Mouse (Mus musculus): ENCODE measurements around the gene Il6.
"Not testable (repeated sequence)": the region's sequence is repeated elsewhere in the genome, so short reads cannot be mapped to it uniquely, and the experiment has no call there.

The Il6 gene

DNA sequence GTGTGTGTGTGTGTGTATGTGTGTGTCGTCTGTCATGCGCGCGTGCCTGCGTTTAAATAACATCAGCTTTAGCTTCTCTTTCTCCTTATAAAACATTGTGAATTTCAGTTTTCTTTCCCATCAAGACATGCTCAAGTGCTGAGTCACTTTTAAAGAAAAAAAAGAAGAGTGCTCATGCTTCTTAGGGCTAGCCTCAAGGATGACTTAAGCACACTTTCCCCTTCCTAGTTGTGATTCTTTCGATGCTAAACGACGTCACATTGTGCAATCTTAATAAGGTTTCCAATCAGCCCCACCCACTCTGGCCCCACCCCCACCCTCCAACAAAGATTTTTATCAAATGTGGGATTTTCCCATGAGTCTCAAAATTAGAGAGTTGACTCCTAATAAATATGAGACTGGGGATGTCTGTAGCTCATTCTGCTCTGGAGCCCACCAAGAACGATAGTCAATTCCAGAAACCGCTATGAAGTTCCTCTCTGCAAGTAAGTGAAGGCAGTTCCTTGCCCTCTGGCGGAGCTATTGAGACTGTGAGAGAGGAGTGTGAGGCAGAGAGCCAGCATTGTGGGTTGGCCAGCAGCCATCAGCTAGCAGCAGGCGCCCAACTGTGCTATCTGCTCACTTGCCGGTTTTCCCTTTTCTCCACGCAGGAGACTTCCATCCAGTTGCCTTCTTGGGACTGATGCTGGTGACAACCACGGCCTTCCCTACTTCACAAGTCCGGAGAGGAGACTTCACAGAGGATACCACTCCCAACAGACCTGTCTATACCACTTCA is at the start of gene Il6:
Gene Il6 (plus strand): TSS at position 389 of the 778 bp plus-strand sequence.
- no peak for DNase-seq (ENCODE audit: low read depth in 2 of 2, low spot score in 2 of 2)

DNA sequence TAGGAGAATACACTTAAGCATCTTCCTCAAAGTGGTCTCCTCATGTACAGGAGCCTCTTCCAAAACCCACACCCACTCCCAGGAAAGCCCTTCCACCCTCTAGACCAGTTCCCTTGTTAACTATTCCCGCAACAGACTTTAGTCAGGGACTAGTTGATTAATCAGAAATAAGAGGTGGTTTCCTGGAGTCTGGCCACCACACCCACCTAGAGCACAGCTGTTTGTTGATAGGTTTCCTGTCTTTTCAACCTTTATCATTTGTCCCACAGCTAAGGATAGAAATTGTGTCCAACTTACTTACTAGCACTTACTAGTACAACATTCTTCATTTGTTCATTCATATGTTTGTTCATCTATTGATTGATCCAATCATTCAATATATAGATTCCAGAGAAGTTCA is 49.4 kb upstream of the Il6 start:
- DNase-seq (ENCODE audit: low read depth in 2 of 2, low spot score in 2 of 2): no peak

DNA sequence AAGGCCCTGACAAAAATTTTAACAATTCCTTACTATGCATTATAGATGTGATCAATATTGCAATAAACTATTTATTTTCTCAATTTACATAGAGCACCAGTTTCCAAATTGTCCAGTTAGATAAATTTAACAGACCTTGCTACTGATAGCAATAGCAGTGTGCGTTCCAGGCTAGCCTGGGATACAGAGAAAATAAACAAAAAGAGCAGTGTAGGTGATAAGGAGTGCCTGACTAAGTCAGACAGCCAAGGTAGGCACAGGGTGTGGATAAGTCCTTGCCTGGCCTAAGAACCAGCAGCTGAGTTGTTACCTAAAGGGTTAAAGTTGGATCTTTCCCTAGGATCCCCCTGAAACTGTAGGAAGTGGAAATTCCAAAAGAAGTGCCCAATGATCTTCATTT is 42.7 kb upstream of the Il6 start:
- no peak for DNase-seq (ENCODE audit: low read depth in 2 of 2, low spot score in 2 of 2)

DNA sequence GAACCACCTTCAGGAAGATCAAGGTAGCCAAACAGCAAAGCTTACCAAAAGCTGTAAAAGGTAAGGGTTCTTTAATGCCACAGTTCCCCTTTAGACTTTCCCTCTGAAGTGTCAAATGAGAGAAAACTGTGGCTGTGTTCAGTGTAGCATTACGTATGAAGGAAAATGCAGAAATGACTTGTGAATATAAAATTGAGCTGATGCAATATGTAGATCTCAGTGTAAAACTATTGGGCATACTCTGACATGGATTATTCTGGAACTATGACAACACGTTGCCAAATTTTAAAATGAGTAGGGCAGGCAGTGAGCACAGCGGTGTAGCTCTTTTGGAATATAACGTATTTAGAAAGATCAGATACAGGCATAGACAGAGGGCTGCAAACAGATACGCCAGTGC is 40.1 kb upstream of the Il6 start:
- DNase-seq (ENCODE audit: low read depth in 2 of 2, low spot score in 2 of 2): no peak

DNA sequence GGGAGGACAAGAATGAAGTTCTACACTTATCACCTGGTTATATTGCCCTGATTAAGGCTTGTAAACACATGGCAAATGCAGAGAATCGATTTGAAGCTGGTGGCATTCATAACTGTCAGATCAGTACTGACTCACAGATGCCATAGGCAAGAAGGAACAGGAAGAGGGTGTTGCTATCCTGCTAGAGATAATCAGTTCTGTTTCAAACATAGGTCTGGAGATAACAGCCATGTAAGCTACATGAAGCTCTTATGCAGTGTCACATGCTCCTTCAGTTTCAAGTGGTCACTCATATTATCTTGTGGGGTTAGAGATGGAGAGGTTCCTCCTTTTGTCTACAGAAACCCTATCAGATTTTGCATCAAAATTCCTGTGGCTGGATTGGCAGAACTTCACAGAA is 39.4 kb upstream of the Il6 start:
- no peak for DNase-seq (ENCODE audit: low read depth in 2 of 2, low spot score in 2 of 2)

DNA sequence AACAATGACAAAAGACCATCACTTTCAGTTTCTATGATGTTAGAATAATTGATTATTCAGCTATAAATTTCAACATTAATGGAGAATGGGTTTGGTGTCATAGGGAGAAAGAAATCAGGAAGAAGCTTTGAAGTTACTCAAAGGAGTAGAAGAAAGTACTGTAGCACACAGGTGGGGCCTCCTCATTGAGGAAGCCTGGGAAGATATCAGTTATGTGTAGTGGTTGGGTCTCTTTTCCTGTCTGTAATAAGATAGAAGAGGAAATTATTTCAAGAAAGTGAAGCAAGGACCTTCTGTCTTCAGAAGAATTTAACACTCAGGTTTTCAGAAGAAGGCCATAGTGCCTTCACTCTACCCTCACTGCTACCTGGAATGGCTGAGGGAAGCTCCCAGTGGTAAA is 38.8 kb upstream of the Il6 start:
- no peak for DNase-seq (ENCODE audit: low read depth in 2 of 2, low spot score in 2 of 2)

DNA sequence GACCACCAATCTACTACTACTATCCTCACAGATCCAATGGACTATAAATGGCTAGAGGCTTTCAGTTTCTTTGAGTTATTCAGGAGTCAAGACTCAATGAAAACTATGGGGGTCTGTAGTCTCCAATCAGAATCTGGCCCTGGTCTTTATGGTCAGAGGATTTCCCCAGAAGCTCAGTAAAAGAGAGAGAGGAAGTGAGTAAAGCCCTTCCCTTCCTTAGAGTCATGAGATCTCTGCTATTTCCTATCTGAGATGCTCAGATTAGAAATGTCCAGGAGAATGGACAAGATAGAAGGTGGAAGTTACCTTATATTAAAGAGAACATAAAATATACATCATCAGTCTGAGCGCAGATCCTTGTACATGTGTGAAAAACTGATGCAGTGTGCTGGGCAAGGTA is 19.3 kb upstream of the Il6 start:
- DNase-seq (ENCODE audit: low read depth in 2 of 2, low spot score in 2 of 2): no peak

DNA sequence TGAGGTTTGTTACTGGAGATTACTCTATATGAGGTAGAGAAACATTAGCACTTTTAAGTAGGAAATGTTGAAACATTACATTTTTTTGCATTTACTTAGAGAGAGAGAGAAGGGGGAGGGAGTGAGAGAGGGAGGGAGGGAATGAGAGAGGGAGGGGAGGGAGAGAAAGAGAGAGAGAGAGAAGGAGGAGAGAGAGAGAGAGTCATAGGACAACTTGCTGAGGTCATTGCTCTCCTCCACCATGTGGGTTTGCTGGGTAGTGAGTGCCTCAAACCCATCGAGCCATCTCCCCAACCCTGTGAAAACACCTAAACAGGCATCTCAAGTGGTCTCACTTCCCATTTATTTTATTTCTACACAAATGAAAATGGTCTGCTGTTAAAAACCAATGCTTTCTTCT is 18.6 kb upstream of the Il6 start:
- no peak for DNase-seq (ENCODE audit: low read depth in 2 of 2, low spot score in 2 of 2)

DNA sequence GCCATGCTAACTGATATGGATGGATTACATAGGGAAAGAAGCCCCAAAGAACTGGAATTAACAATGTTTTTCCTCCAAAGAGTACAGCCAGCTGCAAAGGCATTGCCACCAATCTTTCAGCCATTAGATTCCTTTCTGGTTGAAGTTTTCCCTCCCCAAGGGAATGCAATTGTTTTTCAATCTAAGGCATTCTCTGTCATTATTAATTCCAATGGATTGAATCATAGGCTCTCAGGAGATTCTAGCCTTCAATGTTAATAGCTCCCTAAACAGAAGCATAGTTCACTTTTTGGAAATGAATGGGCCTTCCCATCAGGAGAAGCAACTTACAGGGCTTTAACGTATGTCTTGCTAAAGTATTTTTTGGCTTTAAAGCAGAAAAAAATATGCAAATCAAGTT is 15.6 kb upstream of the Il6 start:
- no peak for DNase-seq (ENCODE audit: low read depth in 2 of 2, low spot score in 2 of 2)

DNA sequence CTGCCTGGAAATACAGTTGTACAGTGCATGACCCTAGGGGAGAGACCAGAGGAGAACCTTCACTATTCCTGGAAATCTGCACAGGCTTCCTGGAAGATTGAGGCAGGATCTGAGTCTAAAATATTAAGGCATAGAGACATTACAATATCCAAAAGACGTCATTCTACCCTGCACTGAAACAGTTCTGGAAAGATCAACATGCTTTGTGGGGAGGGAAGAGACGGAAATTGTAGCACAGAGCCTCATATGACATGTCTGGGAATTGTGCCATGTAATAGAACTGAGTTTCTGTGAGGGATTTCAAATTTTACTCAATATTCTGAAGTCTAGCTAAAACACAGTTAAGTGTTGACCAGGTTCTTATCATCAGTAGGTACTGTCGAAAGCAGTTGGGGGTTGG is 12.0 kb upstream of the Il6 start:
- no peak for DNase-seq (ENCODE audit: low read depth in 2 of 2, low spot score in 2 of 2)

DNA sequence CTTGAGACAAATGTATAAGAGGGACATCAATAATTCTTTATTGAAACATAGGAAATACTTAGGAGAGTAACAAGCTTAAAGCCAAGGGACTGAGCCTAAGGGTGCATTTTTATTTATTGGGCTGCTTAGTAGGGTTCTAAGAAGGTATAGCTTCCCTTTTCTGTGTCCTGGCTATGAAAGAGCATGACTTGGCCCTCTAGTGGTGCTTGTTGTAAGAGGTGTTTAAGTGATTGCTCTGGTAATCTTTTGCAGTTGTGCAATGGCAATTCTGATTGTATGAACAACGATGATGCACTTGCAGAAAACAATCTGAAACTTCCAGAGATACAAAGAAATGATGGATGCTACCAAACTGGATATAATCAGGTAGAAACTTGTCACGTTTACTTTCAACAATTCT is 1.7 kb downstream of the Il6 start:
- peak in 1 of 2 experiments; percentile 0 for DNase-seq (ENCODE audit: low read depth in 2 of 2, low spot score in 2 of 2)

DNA sequence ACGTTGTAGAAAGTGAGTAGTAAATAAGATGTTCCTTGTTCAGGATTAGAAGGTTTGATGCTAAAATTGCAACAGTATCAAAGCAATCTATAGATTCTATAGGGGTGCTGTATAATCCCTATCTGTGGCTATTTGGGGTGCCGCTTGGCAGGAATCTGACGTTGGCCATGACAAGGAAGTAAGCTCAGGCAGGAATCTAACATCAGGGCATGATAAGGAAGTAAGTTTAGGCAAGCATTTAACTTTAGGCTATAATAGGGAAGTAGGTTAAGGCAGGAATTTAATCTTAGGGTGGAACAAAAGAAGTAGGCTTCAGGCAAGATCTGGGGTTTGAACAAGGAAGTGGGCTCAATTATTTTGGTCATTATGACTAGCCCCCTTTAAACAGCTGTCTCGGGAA is 22.9 kb downstream of the Il6 start:
- DNase-seq (ENCODE audit: low read depth in 2 of 2, low spot score in 2 of 2): not testable (repeated sequence)

DNA sequence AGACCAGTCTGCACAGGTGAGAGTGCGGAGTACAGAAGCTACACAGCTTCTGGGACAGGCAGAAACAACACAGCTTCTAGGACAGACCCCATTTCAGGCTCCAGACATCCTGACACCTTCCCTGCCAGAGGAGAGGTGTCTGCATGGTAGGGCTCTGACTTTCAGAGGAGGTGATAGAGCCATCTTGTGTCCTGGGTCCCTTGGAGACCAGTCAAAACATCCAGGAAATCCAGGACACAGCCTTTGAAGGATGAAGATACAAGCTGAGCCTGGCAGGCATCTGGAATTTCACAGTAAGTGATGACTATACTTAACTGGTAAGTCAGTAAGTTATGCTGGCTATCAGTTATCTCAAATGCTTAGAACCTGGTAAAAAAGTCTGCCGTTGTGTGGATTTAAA is 24.2 kb downstream of the Il6 start:
- not testable (repeated sequence) for DNase-seq (ENCODE audit: low read depth in 2 of 2, low spot score in 2 of 2)

DNA sequence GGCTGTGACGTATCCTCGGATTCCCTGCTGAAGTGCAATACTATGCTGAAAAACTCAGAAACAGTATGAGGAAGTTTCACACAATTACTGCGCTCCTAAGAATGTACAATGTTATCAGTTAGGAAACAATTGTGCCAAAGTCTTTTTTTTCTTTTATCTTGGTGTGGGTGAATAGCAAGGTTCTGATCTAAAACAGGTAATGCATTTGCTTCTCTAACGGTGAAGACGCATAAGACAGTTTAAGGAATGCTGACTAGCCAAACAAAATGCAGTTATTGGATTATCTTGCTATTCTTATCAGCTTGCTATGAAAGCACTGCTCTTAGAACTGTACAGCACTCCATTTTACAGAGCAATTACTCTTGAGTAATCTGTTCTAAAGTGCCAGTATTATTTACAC is 26.4 kb downstream of the Il6 start:
- not testable (repeated sequence) for DNase-seq (ENCODE audit: low read depth in 2 of 2, low spot score in 2 of 2)

DNA sequence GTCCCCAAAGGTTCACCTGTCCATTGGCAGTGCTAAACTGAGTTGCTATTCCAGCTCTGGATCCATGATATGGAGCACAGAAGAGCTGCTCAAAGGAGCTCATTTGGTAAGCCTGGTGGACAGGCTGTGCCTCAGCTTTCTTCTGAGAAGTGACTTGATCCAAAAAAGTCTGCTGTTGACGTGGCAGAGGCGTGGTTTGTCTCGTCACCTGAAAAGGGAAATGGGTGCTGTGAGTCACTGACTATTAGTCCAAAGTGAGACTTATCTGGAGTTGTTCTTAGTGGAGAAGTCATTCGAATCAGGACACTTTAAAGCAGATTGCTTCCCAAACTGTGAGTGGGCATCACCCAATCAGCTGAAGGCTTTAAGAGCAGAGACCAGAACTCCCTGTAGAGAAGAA is 26.9 kb downstream of the Il6 start:
- DNase-seq (ENCODE audit: low read depth in 2 of 2, low spot score in 2 of 2): not testable (repeated sequence)

DNA sequence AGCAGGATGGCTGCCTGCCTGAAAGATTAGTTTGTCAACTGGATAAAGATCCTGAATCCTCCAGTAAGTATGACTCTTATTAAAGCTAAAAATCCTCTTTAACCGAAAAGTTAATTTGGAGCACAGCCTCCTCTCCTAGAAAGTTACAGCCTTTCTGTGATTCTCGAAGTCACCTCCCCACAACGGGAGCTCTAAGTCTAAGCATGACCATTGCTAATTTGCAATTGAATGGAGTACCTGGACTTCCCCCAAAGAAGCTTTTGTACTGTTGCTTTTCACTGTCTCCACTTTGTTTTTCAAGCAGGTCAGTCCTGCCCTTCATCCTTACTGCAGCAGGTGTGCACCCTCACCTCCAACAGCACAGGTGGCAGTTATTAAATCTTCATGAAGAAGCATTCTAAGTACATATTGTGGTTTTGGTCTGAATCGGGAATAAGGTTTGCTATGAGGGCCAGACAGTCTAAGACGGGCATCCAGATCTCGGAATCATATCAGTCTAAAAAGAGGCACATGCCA is 45.4 kb downstream of the Il6 start:
- no peak for DNase-seq (ENCODE audit: low read depth in 2 of 2, low spot score in 2 of 2)

DNA sequence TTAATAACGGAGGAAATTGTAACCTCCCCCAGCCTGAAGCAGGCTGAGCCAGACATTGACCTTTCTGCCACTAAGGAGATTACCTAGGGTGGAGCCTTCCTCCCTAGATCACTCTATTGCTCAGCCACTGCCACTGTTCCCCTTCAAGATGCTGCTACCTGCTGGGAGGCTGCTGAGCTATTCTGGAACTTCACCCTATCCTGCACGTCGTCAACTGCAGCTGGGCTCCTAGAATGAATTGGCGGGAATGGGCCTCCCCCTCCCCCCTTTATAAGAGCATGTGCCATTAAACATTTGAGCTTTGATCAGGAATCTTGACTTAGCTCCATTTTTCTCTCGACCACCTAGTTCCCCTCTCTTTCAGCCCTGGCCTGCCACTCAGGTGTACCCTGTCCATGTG is 46.7 kb downstream of the Il6 start:
- DNase-seq (ENCODE audit: low read depth in 2 of 2, low spot score in 2 of 2): not testable (repeated sequence)

DNA sequence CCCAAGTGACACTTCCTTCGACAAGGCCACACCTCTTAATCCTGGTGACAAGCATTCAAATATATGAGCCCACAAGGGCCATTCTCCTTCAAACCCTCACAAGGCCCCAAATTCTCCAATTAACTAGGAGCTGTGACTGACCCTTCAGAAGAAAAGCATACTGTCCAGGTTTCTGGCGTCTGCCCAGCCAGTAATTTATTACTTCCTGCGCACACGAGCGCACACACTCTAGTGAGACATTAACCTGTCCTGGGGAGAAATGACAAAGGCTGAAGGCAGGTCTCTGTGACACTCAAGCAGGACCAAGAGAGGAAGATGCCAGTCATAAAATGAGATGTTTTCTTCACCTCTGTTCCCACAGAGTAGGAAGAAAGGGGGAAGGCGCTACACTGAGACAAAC is 54.8 kb downstream of the Il6 start:
- DNase-seq (ENCODE audit: low read depth in 2 of 2, low spot score in 2 of 2): no peak
